Mouse (Mus musculus) gastrocnemius, adult 18-20 months (tissue): Measurements from ENCODE around the gene Prmt8. TPM values are rescaled to one million over a fixed set of nuclear protein-coding genes. Genes with fewer than 3 reads are reported as not detected.

Source experiments
- DNase-seq: peaks from one replicate; pipeline ENCODE4 v3.0.0; 2021; ENCODE audit warnings: low spot score
- long read RNA-seq, 2 experiments: library from polyadenylated mRNA; stranded (forward); transcript quantifications; one replicate each; pipeline ENCODE4 v2.0.0; 2021
- total RNA-seq, 2 experiments: library from RNA; stranded (reverse); gene quantifications; 2 replicates each; pipeline ENCODE4 v1.2.3; 2021

The Prmt8 gene
- total RNA-seq, result not detected
- long read RNA-seq, experiment 1, result 0 reads
- long read RNA-seq, experiment 2, result 0 reads

DNA sequence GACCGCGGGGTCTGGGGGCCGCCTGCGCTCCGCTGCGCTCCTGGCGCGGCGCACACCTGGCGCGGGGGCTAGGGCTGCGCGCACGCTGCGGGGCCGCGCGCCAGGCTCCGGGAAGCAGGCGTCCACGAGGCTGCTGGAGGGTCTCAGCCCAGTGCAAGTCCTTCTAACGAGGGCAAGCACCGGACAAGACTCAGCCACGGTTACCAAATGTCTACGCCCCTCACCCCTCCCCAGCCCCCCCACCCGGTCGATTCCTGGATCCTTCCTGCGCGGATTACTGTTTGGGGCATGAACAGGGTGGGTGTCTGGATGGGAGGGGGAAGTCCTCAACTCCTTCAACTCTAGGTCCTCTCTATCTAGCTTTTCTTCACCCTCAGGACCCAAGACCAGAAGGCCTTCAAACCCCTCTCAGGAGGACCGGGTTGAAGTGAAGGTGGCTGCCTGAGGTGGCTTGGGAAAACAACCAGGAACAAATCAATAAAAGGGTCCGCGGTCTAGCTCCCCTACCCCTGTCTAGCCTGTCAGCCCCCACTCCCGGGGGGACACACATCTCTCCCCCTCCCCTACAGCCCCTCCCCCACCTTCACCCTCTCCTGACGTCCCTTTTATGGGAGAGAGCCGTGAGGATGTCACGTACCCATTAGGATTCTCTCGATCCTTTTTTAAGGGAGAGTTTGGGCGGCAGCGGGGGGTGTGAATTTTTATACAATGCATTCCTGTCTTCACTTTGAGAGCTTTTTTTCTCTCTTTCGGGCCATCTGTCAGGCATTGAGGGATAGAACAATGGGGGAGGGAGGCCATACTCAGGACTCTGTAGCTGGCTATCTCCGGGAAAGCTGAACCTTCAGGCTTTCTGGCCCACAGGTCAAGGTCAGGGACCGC, at the start of gene Prmt8:
Gene Prmt8 (minus strand): TSS at position 198 of the 882 bp plus-strand sequence.
- no peak for DNase-seq

DNA sequence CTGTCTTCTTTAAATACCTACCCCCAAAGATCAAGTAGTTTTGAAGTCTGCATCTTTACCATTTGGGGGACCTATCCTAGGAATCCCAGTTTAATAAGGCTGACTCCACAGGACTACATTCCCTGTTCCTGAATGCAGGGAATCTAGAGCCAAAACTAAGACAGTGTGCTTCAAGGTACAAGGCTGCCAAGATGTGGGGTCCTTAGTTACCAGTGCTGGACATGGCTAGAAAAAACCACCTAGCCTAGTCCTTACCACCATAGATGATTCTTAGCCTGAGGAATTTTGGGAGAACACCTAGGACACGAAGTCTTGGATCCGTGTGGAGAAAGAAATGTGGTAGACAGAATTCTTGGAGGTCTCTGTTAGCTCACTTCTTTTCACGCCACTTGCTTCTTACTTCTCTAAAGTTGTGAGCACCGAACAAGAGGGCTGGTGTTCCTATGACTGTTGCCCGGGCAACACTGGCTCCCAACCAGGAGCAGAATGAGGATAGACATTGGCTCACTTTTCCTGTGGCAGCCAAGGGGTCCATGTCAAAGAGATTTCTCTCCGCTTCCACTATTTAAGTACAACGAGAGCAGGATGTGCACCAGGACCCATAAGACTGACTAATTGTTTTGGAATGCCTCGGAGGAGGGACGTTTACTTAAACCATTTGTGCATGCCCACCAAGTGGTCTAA, 33.9 kb upstream of the Prmt8 start:
- DNase-seq, result no peak

DNA sequence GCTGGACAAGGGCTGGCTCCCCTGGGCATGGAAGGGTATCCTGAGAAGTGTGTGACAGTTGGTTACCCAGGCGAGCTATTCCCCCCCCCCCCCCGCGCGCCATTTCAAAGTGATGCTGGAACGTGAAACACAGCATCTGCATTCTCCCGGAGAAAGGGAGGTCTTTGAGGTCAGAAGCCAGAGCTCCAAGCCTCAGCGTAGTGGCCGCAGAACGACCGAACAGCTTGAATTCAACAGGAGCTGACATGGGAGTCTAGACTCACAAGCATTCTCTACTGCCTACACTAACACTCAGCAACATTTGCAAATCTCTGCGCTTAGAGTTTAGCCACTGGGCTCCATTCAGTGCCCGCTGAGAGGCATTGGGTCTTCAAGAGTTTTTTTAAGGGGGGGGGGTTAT, 32.9 kb upstream of the Prmt8 start:
- no peak for DNase-seq

DNA sequence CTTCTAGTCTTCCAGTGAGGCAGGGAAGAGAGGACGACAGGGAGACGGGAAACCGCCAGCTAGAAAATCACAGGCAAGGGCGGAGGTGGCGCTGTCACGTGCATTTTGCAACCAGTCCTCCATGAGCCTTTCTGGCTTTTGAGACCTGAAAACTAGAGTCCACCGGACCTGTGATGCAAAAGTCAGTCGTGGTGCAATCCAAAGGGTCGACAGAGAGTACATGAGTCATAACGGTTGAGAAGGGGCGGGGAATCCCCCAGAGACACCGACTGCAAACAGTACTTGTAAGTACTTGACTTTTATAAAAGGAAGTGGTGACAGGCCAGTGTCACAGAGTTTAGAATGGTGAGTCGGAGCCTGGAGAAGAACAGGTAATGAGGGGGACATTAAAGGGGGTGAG, 20.8 kb upstream of the Prmt8 start:
- DNase-seq, result peak; percentile 1

DNA sequence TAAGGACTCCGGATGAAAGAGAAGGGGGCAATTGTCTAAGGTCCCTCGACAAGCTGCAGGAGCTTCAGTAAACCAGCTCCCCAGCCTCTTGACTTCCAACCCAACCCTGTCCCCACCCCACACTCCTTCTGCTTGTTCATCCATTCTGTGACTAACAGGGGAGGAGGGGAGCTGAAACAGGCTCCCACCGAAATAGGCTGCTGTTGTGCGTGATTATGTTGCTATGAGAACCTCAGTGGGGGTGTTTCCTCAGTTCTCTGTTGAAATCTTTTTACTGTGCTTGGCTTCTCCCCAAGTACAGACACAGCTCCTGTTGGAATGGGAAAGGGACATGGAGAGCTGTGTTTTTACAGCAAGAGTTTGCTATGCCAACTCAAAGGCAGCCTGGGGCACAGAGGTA, 1.5 kb upstream of the Prmt8 start:
- no peak for DNase-seq

DNA sequence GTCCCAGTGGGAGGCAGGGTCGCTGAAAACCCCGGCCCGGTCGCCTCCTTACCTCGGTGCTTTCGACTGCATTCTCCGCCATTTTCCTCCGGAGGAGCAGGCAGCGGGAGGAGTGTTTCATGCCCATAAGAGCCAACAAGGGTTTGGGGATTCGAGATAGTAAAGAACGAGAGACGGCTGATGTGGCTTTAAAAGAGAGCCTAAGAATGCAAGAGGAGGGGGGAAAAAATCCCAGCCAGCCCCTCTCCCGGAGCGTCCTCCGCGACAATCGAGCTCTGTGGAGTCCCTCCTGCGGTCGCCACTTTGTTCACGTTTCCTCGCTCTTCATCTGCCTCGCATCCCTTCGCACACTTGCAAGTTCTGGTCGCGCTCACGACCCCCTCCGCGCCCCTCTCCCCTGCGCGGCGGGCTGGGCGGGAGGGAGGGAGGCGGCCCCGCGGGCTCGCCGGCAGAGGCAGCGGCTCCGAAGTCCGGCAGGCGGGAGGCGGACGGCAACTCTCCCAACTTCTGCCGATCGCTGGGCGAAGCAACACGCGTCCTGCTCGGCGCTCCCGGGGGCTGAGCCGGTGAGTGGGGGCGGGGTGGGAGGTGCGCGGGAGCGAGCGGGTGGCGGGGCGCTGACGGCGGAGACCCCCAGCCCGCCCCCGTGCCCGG, 524 bp downstream of the Prmt8 start:
- no peak for DNase-seq

DNA sequence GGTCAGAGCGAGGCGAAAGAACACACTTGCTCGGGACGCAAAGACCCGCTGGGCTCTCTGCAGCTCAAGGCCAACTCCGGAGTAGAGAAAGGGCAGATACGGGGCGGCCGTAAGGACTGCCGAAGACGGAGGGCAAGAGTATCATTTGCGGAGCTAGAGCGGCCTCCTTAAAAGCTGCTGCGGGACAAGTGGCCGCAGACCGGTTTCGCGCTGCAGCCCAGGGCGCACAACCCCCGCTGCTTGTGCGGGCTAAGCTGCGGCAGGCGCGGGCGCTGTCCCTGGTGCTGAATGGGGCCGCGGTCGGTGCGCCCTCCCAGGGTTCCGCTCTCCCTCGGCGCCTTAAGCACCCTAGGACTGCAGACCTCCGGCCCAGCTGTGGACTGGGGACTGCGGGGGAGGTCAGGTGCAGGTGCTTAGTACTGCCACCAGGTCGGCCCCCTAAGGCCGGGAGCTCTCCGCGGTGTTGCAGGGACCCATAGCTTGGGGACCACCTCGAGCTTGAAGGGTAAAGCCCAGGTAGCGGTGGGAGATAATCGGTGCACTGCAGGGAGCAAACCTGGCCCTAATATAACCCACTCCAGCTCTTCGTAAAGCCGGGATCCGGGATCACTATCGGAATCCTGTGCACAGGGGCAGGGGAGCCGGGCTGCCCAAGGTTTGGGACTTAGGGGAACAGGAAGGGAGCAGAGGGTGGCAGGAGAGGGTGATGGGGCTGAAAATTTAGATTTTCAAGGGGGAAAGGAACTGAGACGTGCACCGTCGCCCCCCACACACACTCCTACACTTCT, 1.4 kb downstream of the Prmt8 start:
- DNase-seq, result peak; percentile 3

DNA sequence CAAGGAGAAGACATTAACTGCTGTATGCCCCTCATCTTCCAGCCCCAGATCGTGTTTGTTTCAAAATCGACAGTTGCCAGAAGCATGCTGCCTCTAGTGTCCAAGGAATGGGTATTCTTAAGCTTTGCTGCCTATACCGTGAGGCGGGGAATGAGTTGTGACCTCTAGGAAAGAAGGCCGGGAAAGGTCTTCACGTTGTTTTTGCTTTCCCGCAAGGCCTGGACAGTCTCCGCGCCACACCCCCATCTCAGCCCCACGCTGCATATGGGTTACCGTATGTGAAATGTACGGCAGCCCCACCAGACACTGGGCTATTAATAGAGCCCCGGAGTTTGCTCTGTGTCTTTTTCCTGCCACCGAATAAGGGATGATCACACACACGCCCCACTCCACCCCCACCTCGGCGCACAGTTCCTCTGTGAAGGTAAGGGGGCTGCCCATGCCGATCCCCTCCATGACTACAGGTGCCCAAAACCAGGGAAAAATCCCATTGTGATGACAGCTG, 2.0 kb downstream of the Prmt8 start:
- no peak for DNase-seq

DNA sequence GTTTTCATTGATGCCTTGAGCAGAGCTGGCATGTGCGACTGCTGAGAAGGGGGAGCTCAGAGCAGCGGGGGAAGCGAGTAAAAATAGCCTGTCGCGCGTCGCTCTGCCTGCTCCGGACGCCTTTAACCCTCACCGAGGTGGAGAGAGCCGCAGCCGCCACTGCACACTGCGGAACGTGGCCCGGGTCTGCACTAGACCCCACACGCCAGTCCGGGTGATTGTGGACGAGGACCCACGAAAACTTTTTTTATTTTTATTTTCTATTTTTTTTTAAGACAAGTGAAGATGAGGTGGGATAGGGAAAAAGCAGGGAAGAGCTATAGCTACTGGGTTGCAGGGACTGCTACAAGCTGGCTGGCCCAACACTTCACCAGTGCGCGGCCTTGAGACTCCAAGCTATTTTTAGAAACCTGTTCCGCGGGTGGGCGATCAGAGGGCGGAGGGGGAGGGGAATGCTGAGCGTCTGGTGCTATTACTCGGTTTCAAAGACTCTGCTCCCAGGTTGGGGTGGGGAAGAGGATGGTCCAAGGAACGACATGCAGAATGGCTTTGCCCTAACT, 2.6 kb downstream of the Prmt8 start:
- no peak for DNase-seq

DNA sequence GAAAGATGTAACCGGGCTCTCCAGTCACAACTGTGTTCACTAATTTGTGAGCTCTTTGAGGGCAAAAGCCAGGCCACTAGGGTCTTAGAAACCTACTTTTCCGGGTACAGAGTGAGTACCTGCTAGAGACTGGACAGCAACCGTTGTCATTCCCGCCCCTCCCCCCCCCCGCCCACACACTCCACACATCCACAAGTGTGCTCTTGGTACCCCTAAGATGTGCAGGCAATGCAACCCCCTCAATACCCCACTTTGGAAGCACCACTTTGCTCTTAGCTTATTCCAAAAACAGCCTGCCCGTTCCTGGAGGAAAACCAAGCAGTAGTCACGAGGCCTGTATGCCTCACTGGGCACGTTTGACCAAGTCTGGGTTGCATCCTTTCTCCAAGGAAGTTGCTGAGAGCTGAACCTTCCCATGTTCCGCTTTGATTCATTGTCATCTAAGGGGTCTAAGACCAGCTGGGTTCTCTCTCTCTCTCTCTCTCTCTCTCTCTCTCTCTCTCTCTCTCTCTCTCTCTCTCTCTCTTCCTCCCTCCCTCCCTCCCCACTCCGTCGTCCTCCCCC, 3.1 kb downstream of the Prmt8 start:
- DNase-seq, result no peak

DNA sequence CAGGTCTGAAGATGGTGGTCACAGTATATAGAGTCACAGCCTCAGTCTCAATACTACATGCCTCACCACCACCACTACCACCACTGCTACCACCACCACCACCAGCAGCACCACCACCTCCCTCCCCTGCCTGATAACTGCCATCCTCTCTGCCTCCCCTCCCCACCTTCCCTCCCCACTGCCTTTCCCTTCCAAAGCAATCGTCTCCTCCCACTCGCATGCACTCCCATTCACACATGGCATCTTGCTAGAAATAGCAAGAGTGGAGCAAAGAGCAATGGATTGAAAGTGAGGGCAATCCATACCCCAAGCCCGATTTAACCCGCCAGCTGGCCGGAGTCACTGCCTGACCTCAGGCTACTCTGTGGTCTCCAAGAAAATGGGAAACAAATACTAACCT, 3.7 kb downstream of the Prmt8 start:
- no peak for DNase-seq

DNA sequence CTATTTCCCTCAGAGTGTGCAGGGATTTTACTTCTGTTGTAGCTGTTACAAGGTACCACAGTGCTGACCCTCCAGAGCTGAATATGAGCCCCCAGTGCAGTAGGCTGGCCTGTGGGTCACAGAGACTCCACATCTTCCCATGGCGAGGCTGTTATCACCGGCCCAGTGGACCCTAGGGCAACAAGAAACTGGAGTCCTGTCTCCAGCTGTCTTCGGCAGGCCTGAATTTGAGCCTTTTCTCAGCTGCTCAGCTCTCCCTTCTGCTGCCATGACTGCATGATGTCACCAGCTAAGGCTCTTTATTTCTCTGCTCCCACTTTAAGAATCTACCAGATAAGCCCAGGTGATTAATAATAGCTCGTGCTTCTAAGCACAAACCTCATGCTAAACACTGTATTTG, 11.0 kb downstream of the Prmt8 start:
- no peak for DNase-seq

DNA sequence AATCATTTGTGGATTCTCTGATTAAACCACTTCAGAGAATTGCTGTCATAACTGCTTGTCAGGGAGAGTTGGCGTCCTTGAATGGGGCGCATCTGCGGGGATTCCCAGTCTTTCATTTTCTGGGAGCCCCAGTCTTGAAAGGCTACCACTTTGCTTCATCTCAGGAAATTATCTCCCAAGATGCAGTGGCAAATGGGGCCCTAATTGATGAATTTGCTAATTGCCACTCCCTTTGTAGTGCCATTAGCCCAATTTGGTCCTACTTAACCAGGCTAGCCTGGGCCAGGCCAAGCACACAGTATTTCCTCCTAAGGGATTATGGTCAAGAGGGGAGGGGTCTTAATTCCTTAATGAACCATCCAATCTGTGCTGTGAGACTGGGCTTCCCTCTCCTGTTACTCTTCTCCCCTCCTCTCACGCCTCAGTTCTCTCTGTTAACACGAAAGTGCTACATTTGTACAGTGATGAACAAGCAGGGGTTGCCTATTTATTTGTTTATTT, 11.6 kb downstream of the Prmt8 start:
- no peak for DNase-seq

DNA sequence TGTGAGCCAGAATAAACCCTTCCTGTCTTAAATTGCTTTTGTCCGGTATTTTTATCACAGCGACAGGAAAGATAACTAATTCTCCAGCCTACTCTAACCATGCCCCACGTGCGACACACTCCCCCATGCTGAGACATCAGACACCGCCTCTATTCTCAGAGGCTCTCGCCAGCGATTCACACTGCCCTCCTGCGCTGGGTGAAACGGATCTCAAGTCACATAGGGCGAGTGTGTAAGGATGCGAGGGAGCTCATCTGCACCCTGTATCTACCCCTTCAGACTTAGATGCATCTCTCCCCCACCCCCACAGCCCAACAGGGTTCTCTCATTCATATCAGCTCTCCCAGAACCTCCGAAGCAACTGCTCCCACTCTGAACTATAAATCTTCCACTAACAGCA, 12.4 kb downstream of the Prmt8 start:
- DNase-seq, result no peak

DNA sequence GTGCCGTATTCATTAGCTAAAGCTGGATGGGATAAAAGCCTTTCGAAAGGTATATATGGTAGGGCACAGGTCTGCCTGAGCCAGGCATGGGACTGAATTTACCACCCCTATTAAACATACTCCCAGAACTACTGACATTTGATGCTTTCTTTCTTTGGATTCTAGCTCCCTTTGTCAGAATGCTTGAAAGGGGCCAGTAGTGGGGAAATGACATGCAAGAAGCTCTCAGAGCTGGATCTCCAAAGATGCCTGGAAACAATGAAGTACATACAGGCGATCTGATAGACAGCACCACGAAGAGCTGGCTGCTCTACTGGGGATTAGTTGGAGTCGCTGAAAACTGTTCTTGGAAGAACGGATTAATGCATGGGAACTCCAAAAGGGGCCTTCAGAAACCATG, 16.0 kb downstream of the Prmt8 start:
- no peak for DNase-seq

DNA sequence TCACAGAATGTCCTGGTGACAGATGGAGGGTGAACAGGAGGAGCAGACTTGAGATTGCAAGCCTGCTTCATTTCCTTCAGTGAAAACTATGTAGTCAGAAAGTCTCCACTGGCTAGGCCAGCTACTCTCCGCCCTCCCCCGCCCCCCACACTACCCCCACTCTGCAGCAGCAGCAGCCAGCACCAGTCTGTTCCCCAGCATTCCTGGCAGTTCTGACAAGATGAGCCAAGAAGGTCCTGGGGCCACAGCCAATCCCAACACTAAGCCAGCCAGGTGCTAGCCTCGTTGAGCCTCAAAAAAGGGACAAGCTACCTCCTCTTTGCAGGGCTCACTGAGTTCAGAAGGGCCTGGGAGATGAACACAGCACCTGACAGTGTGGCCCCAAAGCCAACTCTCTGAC, 16.6 kb downstream of the Prmt8 start:
- no peak for DNase-seq

DNA sequence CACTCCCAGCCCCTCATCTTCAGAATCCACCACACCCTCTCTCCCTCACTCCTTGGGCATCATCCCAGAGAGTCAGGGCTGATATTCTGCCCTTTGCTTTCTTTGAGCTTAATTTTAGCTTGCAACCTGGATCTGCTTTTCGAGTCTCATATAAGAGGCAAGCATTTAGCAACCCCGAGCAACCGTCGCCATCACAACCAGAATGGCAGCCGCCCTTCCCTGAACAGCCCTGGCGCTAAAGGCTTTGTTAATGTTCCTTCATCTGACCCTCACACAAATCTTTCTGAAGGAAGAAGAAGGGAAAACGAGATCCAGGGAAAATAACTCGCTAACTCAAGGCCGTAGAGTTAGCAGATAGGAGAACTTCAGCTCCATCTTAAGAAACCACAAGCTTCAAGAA, 17.8 kb downstream of the Prmt8 start:
- no peak for DNase-seq

DNA sequence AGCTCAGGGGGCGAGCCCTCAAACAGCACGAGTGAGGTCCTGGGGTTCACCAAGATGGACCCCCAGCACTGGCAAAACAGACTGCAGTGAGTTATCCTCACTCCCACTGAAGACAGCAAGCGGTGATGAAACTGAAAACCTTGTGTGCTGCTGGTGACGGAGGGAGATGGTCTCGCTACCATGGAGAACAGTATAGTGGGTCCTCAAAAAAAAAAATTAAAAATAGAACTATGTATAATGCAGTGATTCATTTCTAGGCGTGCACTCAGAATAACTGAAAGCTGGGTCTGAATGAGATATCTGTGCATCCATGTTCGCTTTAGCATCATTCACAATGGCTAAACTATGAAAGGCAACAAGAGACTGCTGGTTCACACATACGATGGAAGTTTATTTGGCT, 20.5 kb downstream of the Prmt8 start:
- no peak for DNase-seq

DNA sequence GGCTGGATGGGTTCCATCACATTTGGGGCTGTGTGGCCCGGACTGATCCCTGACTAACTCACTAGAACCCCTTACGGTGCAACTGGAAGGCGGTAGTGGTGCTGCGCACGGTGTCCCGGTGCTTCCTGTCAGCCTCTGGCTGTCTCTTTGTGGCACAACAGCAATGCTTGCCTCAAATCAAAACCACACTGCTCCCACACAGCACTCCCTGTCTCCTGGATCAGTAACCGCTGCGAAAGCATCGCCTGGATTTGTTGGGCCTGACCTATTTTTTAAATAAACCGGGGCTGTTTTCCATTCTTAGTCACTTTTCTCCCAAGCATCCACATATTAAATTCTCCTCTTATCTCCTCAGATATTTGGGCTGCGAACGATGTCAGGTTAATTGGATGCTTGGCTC, 27.0 kb downstream of the Prmt8 start:
- DNase-seq, result no peak

DNA sequence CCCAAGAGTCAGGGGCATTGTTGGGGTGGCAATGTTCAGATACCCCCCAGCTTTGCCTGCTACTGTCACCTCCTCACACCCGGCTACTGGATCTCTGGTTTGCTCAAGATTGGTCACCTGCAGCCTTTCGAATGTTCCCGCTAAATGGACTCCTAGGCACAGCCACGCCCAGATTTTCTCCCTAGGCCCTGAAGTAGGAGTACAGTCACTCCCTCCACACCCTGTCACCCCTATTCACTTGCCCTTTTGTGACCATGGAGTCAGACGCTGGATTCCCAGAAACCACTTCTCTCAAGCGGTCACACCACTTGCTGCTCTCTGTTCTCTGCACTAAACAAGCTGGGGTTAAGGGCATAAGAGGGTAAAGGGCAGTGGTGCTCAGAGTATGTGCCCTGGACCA, 28.1 kb downstream of the Prmt8 start:
- no peak for DNase-seq

DNA sequence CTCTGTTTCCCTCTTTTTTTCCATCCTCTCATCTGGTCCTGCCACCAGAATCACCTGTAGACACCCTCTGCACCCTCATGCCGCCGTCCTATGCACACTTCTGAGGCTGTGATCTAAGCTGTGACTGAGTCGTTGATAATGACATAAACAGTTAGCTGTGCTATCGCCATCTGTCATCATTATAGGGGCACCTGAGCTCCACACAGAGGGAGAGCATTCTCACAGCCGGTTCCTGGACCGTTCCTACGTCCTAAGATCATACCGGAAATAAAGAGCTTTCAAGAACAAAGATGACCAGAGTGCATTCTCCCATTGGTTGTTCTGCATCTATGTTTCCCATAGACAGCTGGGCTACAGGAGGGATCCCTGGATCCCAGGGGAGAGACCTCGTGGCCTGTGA, 28.6 kb downstream of the Prmt8 start:
- DNase-seq, result no peak
